Comparison of ENCODE assay signal across 22 mouse cellular contexts in the genomic region with DNA sequence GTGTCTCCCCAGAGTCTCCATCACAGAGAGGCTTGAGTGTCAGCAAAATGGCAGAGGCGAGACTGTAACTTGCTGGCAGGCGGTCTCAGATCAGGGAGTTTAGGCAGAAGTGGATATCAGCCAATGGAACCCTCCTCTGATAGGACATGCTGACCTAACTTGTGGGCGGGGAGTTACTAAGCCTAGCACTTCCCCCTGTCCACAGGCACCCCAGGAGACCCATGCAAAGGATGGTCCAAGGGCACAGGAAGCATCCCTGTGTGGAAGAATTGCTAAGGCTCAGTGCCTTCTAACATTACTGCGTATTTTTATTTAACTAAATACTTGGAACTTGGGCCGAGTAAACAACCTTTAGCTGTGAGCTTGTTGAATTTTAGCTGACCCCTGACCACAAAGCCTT. TPM values are rescaled to one million over a fixed set of nuclear protein-coding genes. Genes with fewer than 3 reads are reported as not detected.
DNase-seq lines count a peak whose midpoint lies in the region; ATAC-seq lines count a peak whose summit lies in the region.
"Had no signal": no experiment of that assay in that cellular context is flagged by ENCODE, and none has a peak within 500 bp of the region (broad histone marks: within the 10 kb centered on the region; RNA-seq: fewer than 3 reads in every experiment).

No protein-coding gene starts in this region.

- 70% methylated on average over 5 of the region's 5 CpGs for WGBS in kidney, embryonic 16.5 days

- no peak; the same call in 1 of the 2 replicates for ATAC-seq in kidney, embryonic 16.5 days (ENCODE audit: low FRiP score, low TSS enrichment)
- peak; percentile 33; the same call in 1 of the 2 replicates for ATAC-seq in megakaryocyte-erythroid progenitor cell, adult 5-6 weeks (replicated peaks; ENCODE audit: low FRiP score, low TSS enrichment, poor library complexity, severe bottlenecking)
- ATAC-seq: activated CD4-positive, CD25-positive, alpha-beta regulatory T cell, adult 4 months; forebrain, postnatal 0 days; hindbrain, postnatal 0 days had no signal

- H3K27ac ChIP-seq in kidney, embryonic 16.5 days (ENCODE audit: low read length) = no peak overlapping the region
- H3K27ac ChIP-seq: embryonic facial prominence, embryonic 13.5 days; forebrain, embryonic 12.5 days; gastrocnemius, adult 2 months; hindbrain, embryonic 13.5 days; hindbrain, postnatal 0 days had no signal

- no peak overlapping the region for H3K4me2 ChIP-seq in kidney, embryonic 16.5 days (replicated peaks; ENCODE audit: low read depth, low read length)
- H3K4me2 ChIP-seq: embryonic facial prominence, embryonic 13.5 days; forebrain, embryonic 12.5 days; hindbrain, embryonic 13.5 days had no signal

- 0 out of 2 replicates have a peak, but pooled peaks cover 6% of the 10 kb centered on the region for H3K4me1 ChIP-seq in kidney, embryonic 16.5 days (ENCODE audit: insufficient read depth, low read length)

- H3K36me3 ChIP-seq in kidney, embryonic 16.5 days (ENCODE audit: insufficient read depth, low read length) = no peaks in the 10 kb centered on the region
- H3K36me3 ChIP-seq: embryonic facial prominence, embryonic 13.5 days; forebrain, embryonic 12.5 days; G1E; hindbrain, embryonic 13.5 days had no signal

- H3K27me3 ChIP-seq in kidney, embryonic 16.5 days (ENCODE audit: insufficient read depth, low read length) = no peaks in the 10 kb centered on the region

- no peaks in the 10 kb centered on the region for H3K9me3 ChIP-seq in kidney, embryonic 16.5 days (ENCODE audit: low read length)
- H3K9me3 ChIP-seq: embryonic facial prominence, embryonic 13.5 days; forebrain, embryonic 12.5 days; G1E; hindbrain, embryonic 13.5 days had no signal

- H3K9ac ChIP-seq in kidney, embryonic 16.5 days (replicated peaks; ENCODE audit: low read length) = no peak overlapping the region
- H3K9ac ChIP-seq: embryonic facial prominence, embryonic 13.5 days; forebrain, embryonic 12.5 days; forebrain, postnatal 0 days; hindbrain, embryonic 13.5 days had no signal

- no peak overlapping the region for H3K4me3 ChIP-seq in kidney, embryonic 16.5 days (ENCODE audit: low read length)
- H3K4me3 ChIP-seq: embryonic facial prominence, embryonic 13.5 days; forebrain, embryonic 12.5 days; gastrocnemius, adult 2 months; hindbrain, embryonic 13.5 days had no signal

- peak; percentile 32 to 52 for DNase-seq in kidney, adult 8-10 months
- DNase-seq in ovary, adult 18-20 months (ENCODE audit: low spot score) = peak; percentile 20
- no peak for DNase-seq in ovary, postnatal 36 days (ENCODE audit: low spot score)
- peak; percentile 15 for DNase-seq in R1 (ENCODE audit: low read depth, low spot score)
- DNase-seq in lung, postnatal 36 days = no peak
- DNase-seq: adrenal gland, postnatal 14 days; cerebellum, adult 11-12 months; cerebellum, adult 9-10 months; cerebellum, postnatal 25 days; forebrain, postnatal 0 days; gastrocnemius, adult 2 months; gastrocnemius, postnatal 25 days; heart, adult 11 months; heart, postnatal 10 days had no signal

RNA-seq across cellular contexts. Expression of a gene that starts 54.7 kb away (rescaled TPM):
- 4.1 and 4.4 TPM in 2 replicates for polyA plus RNA-seq in kidney, embryonic 16.5 days (2015; fragmentation: Nextera tagmentation; extraction: Ambion mirVana)
- 16.1 and 25.6 TPM in 2 replicates for total RNA-seq in megakaryocyte-erythroid progenitor cell, adult 5-6 weeks (2014; fragmentation: Nextera tagmentation)
- total RNA-seq in megakaryocyte-erythroid progenitor cell, adult 5-6 weeks (2017) = 27.2 and 46.6 TPM in 2 replicates

Comparison
In these comparisons a context has a peak if more than half of its experiments do, and no peak if none do; other contexts are left out.
1. DNase-seq: peak in kidney, adult 8-10 months (2 of 2), ovary, adult 18-20 months (single experiment) and R1 (single experiment); none in ovary, postnatal 36 days (single experiment) and lung, postnatal 36 days (single experiment).